Mouse (Mus musculus) stomach, embryonic 14.5 days (tissue): ENCODE measurements around the gene Tspear. TPM values are rescaled to one million over a fixed set of nuclear protein-coding genes. Genes with fewer than 3 reads are reported as not detected.

Source experiments
- ATAC-seq: fragments of 200-750 bp; cut with Nextera tagmentation; 2 replicates; pipeline ENCODE4 v1.8.0; 2017; ENCODE audit warnings: low read depth, moderate TSS enrichment; ENCODE audit not compliant: insufficient number of reproducible peaks, insufficient read depth, low FRiP score
- H3K27ac ChIP-seq: fragments of 300-500 bp; sonication (generic); 2 replicates; pipeline ENCODE4 v1.5.1; 2014; ENCODE audit warnings: mild to moderate bottlenecking, low read length, moderate library complexity, mixed read lengths
- H3K27me3 ChIP-seq: fragments of 300-500 bp; sonication (generic); 2 replicates; pipeline ENCODE4 v1.6.1; 2014; ENCODE audit warnings: low read length, control low read depth, mixed read lengths; ENCODE audit not compliant: control insufficient read depth, insufficient read depth
- H3K36me3 ChIP-seq: fragments of 300-500 bp; sonication (generic); 2 replicates; pipeline ENCODE4 v1.6.1; 2014; ENCODE audit warnings: mild to moderate bottlenecking, control low read depth, low read length, moderate library complexity, mixed read lengths; ENCODE audit not compliant: control insufficient read depth, insufficient read depth
- H3K4me1 ChIP-seq: fragments of 300-500 bp; sonication (generic); 2 replicates; pipeline ENCODE4 v1.6.1; 2014; ENCODE audit warnings: low read length, control low read depth, mixed read lengths; ENCODE audit not compliant: control insufficient read depth, insufficient read depth
- H3K4me2 ChIP-seq: fragments of 300-500 bp; sonication (generic); replicated peaks from 2 replicates; pipeline ENCODE4 v1.6.1; 2014; ENCODE audit warnings: low read depth, low read length, control low read depth
- H3K4me3 ChIP-seq: fragments of 300-500 bp; sonication (generic); 2 replicates; pipeline ENCODE4 v1.5.1; 2014; ENCODE audit warnings: low read depth, low read length, control low read depth
- H3K9ac ChIP-seq: fragments of 300-500 bp; sonication (generic); replicated peaks from 2 replicates; pipeline ENCODE4 v1.6.1; 2014; ENCODE audit warnings: low read depth, mild to moderate bottlenecking, control low read depth, low read length, moderate library complexity, mixed read lengths
- H3K9me3 ChIP-seq: fragments of 300-500 bp; sonication (generic); 2 replicates; pipeline ENCODE4 v1.6.1; 2016; ENCODE audit warnings: low read depth, low read length, control low read depth; ENCODE audit not compliant: control insufficient read depth
- WGBS: fragments of 180-500 bp; shearing (Covaris S2); extraction: QIAGEN DNeasy Blood & Tissue Kit; methylation state at CpG from one replicate; pipeline ENCODE4 v1.1.7; 2014; 5-methylcytosine and 5-hydroxymethylcytosine counted together
- polyA plus RNA-seq: library from polyadenylated mRNA; unstranded; fragments of >200 nt; fragmentation: Nextera tagmentation; extraction: Ambion mirVana; gene quantifications from 2 replicates; pipeline ENCODE4 v1.2.1, GENCODE M21; 2014

The Tspear gene
- polyA plus RNA-seq, 1 experiment from 2014 or later: 0.71 TPM

DNA sequence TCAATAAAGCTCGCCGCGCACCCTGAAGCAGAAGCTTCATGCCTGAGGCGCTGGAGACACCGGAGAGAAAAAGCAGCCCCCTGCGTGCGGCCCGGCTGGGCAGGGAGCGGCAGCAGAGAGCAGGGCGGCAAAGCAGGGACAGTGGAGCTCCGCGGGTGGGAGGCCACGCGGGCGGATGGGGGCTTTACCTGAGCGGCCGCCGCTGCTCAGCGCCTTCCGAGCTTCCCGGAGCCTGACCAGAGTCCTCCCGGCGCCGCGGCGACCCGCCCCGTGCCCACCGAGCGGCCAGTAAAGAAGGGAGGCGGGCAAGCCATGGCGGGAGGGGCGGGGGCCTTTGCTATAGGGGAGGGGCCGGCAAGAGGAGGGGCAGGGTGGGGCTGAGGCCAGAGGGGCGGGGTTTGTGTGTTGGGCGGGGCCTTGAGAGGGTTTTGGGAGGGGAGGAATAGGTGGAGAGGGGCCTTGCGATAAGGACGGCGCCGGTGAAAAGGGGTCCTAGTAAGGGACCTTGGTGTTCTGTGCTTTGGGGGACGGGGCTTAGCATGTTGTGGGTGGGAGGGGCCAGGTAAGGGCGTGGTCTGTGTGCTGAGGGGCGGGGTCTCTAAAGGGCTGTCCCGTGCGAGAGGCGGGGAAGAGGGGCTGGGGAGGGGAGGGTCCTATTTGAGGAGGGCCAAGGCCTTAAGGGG lies 216.0 kb downstream of the Tspear start, which contains the start of gene Lrrc3:
Gene Lrrc3, minus strand, starts transcription at position 326 of the 683 bp plus-strand sequence.
- peak; percentile 79 for ATAC-seq
- Histone ChIP-seq H3K36me3 (no peaks in the 10 kb centered on the region), H3K4me1 (no peaks in the 10 kb centered on the region), H3K4me3 (peak within 1 kb of the TSS; percentile 49), H3K9ac (peak within 1 kb of the TSS; percentile 43), H3K4me2 (peak within 1 kb of the TSS; percentile 73), H3K27me3 (no peaks in the 10 kb centered on the region), H3K27ac (no peak within 1 kb of the TSS), H3K9me3 (no peaks in the 10 kb centered on the region)
- under 1% methylated on average over 44 of the region's 46 CpGs for WGBS

DNA sequence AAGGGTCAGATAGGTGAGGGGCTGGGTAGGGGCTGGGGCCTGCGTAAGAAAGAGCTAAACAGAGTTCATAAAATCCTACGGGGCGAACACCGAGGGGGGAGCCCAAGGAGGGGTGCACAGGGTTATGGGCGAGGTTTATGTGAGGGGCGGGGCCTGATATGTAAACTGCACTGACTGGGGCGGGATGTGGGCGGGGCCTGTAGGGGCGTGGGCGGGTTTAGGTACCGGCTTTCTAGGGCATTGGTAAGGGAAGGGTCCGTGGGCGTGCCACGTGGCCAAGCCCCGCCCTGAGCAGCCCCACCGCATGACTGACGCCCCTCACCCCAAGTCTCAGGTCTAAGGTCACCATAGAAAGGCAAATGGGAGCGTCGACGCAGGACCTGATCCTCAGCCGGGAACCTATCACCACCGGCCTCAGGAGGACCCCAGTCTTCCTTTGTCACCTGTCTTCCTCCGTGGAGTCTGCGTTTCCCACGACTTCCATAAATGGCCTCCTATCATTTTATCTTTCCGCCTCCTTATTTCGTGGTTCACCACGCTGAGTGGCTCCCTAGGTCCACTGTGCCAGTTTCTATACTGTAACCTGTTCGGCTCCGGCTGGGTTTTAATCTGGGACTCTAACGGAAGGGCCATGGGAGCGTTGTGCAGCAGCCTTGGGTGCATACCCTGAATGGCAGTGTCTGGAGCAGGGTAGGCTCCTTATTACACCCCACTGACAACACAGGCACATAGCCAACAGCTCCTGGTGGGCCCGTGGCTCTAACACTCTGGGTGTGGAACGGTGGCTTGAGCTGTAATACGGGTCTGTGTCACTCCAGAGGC lies 216.7 kb downstream of the Tspear start:
- Histone ChIP-seq H3K4me2 (peak overlapping the region; percentile 73), H3K9me3 (no peaks in the 10 kb centered on the region), H3K27ac (no peak overlapping the region), H3K4me1 (no peaks in the 10 kb centered on the region), H3K36me3 (no peaks in the 10 kb centered on the region), H3K4me3 (peak overlapping the region; percentile 49), H3K9ac (no peak overlapping the region), H3K27me3 (no peaks in the 10 kb centered on the region)
- ATAC-seq: peak; percentile 86
- 8% methylated on average over 34 of the region's 35 CpGs for WGBS

DNA sequence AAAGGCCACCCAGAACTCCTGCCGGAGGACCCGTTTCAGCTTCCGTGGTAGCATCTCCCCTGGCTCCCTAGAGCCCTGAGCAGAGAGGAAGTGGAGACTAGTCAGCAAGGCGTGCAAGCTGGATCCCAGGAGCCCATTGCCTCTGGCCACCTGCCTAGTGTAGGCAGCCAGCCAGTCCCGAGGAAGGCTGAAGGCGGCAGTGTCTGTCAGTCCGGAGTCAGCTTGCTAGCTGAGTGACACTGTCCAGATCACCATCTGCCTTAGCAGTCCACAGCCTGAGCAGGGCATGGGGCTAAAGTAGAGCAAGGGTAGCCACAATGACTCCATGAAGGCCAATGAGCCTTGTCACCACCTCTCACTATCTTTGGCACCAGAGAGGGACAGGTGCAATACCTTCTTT lies 226.2 kb downstream of the Tspear start:
- no peaks in the 10 kb centered on the region for H3K9me3 ChIP-seq
- H3K4me2 ChIP-seq: no peak overlapping the region
- no peak for ATAC-seq
- no peak overlapping the region for H3K27ac ChIP-seq
- no peaks in the 10 kb centered on the region for H3K36me3 ChIP-seq
- 62% methylated on average over 7 of the region's 7 CpGs for WGBS
- H3K9ac ChIP-seq: no peak overlapping the region
- H3K4me3 ChIP-seq: no peak overlapping the region
- no peaks in the 10 kb centered on the region for H3K27me3 ChIP-seq
- H3K4me1 ChIP-seq: no peaks in the 10 kb centered on the region

DNA sequence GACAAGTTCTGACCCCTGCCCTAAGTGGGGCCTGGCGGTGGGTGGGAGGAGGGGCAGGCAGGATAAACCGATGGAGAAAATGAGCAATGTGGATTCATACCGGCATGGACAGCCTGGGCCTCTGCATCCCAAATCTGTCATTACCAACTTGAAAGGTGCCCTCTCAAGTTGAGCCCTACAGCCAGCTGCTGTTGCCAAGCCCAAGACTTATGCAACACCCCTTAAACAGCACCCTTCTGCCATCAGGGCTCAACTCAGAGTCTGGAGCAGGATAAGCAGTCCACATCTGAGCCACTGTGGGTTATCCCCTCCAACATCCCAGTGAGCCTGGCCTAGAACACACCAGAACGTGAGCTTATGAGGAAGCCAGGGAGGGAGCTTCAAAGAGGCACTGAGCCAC lies 226.9 kb downstream of the Tspear start:
- Histone ChIP-seq H3K9ac (no peak overlapping the region), H3K4me1 (no peaks in the 10 kb centered on the region), H3K4me2 (no peak overlapping the region), H3K27ac (no peak overlapping the region), H3K9me3 (no peaks in the 10 kb centered on the region), H3K36me3 (no peaks in the 10 kb centered on the region), H3K4me3 (no peak overlapping the region), H3K27me3 (no peaks in the 10 kb centered on the region)
- 69% methylated on average over 4 of the region's 4 CpGs for WGBS
- ATAC-seq: no peak

DNA sequence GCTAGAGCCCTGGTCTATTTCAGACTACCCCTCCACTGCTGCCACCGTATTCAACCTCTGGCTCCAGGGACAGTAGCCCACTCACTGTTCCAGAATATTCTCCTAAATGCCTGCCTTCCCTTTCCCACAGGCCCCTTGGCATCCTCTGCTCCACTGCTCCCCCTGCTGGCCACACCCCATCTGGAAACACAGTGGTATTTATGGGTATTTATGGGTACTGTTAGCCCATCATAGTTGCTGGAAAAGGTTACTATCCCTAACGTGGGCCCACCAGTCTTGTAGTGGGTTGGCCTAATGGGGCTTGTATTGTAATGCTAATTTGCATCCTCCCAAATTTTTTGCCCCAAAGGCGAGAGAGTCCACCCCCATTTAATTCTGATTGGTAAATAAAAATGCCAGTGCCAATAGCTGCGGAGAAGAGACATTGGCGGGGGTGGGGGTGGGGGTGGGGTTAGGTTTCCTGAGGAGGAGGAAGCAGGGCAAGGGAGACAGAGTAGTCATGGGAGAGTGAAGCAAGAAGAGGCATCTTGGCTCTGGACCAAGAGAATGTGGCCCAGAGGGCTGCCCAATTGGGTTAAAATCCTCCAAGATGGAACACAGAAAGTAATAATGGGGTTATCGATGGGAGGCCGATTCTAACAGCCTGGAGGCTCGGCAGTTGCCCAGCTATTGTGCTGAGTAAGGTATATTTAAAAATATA lies 230.4 kb downstream of the Tspear start:
- H3K27me3 ChIP-seq: no peaks in the 10 kb centered on the region
- WGBS: 68% methylated on average over 8 of the region's 8 CpGs

DNA sequence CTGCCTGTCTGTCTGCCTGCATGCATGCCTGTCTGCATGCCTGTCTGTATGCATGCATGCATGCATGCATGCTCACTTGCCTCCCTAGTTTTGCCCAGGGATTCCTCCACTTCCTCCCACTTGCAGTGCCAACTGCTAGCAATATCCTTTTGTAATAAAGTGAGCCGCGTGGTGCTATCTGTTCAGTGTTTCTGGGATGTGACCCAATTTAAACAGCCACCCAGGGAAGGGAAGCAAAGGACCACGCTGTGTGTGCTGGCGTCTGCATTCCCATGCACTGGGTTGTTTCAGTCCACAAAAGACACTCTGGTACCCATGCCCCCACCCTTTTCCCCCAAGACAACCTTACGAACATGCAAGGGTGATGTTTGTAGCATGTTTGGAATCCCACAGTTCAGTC lies 234.6 kb downstream of the Tspear start:
- Histone ChIP-seq H3K36me3 (no peaks in the 10 kb centered on the region), H3K4me2 (no peak overlapping the region), H3K9me3 (no peaks in the 10 kb centered on the region), H3K4me1 (no peaks in the 10 kb centered on the region), H3K27ac (no peak overlapping the region), H3K27me3 (no peaks in the 10 kb centered on the region), H3K9ac (no peak overlapping the region), H3K4me3 (no peak overlapping the region)
- 72% methylated on average over 5 of the region's 5 CpGs for whole genome bisulfite sequencing
- no peak for ATAC-seq

More for the DNA sequence above, 230.4 kb downstream of the Tspear start:
- Histone ChIP-seq H3K9me3 (no peaks in the 10 kb centered on the region), H3K9ac (no peak overlapping the region), H3K4me1 (no peaks in the 10 kb centered on the region), H3K4me2 (no peak overlapping the region), H3K4me3 (no peak overlapping the region), H3K27ac (no peak overlapping the region), H3K36me3 (no peaks in the 10 kb centered on the region)
- no peak for ATAC-seq

DNA sequence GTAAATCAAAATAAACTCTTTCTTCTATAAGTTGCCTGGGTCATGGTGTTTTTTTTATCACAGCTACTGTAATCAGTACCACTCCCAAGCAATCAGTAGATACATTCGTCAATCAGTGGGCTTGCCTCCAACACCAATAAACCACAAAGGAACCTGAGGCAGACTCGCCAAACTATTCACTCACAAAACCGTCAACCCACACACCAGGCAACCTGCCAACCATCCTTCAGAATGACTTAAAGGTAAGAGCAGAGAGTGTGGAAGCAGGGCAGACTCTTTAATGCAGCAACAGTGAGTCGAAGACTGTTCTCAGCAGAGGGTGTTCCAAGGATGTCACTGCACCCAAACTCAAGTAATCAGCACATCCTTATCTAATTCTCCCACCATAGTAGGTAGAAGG lies 236.3 kb downstream of the Tspear start:
- Histone ChIP-seq H3K4me2 (no peak overlapping the region), H3K9ac (no peak overlapping the region), H3K27ac (no peak overlapping the region), H3K4me3 (no peak overlapping the region), H3K4me1 (no peaks in the 10 kb centered on the region), H3K27me3 (no peaks in the 10 kb centered on the region), H3K9me3 (no peaks in the 10 kb centered on the region), H3K36me3 (no peaks in the 10 kb centered on the region)
- 62% methylated on average over 4 of the region's 4 CpGs for WGBS
- ATAC-seq: no peak

DNA sequence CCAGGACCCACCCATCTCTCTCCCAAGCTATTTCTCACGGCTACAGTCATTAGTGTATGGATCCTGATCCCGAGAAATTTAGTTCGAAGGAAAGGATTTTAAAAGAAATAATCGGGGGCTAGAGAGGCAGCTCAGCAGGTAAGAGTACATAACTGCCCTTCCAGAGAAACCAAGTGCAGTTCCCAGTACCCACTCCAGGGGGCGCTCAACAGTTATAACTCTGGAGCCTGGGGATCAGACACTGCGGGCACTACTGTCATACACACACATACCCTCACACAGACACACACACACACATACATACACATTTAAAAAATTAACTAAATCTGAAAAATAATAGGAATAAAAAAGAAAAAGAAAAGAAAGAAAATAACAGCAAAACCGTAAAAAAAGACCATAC lies 239.8 kb downstream of the Tspear start:
- WGBS: 48% methylated on average over 7 of the region's 7 CpGs
- no peaks in the 10 kb centered on the region for H3K36me3 ChIP-seq

More for the DNA sequence above, 239.8 kb downstream of the Tspear start:
- H3K4me3 ChIP-seq: no peak overlapping the region
- no peak overlapping the region for H3K9ac ChIP-seq
- no peak overlapping the region for H3K4me2 ChIP-seq
- H3K4me1 ChIP-seq: no peaks in the 10 kb centered on the region
- ATAC-seq: no peak
- no peaks in the 10 kb centered on the region for H3K9me3 ChIP-seq
- no peak overlapping the region for H3K27ac ChIP-seq
- H3K27me3 ChIP-seq: no peaks in the 10 kb centered on the region
